Mouse (Mus musculus) neural tube, embryonic 14.5 days (tissue): ENCODE data around the gene Syne3. TPM values are rescaled to one million over a fixed set of nuclear protein-coding genes. Genes with fewer than 3 reads are reported as not detected.

ENCODE experiments used
- ATAC-seq: fragments of 200-750 bp; cut with Nextera tagmentation; 2 replicates; pipeline ENCODE4 v1.8.0; 2017; ENCODE audit warnings: low read depth, mild to moderate bottlenecking, moderate TSS enrichment, moderate library complexity
- H3K27ac ChIP-seq: fragments of 300-500 bp; sonication (generic); 2 replicates; pipeline ENCODE4 v1.5.1; 2014; ENCODE audit warnings: low read depth, mild to moderate bottlenecking, control low read depth, low read length, moderate library complexity, mixed read lengths
- H3K27me3 ChIP-seq: fragments of 300-500 bp; sonication (generic); 2 replicates; pipeline ENCODE4 v1.6.1; 2014; ENCODE audit warnings: low read length; ENCODE audit not compliant: control insufficient read depth, insufficient read depth
- H3K36me3 ChIP-seq: fragments of 300-500 bp; sonication (generic); 2 replicates; pipeline ENCODE4 v1.6.1; 2014; ENCODE audit warnings: low read length, mixed read lengths; ENCODE audit not compliant: control insufficient read depth, insufficient read depth
- H3K4me1 ChIP-seq: fragments of 300-500 bp; sonication (generic); 2 replicates; pipeline ENCODE4 v1.6.1; 2014; ENCODE audit warnings: low read length; ENCODE audit not compliant: control insufficient read depth, insufficient read depth
- H3K4me2 ChIP-seq: fragments of 300-500 bp; sonication (generic); 2 replicates; pipeline ENCODE4 v1.6.1; 2014; ENCODE audit warnings: mild to moderate bottlenecking, low read depth, low read length, control low read depth
- H3K4me3 ChIP-seq: fragments of 300-500 bp; sonication (generic); 2 replicates; pipeline ENCODE4 v1.5.1; 2014; ENCODE audit warnings: low read depth, low read length, control low read depth, mixed read lengths
- H3K9ac ChIP-seq: fragments of 300-500 bp; sonication (generic); replicated peaks from 2 replicates; pipeline ENCODE4 v1.6.1; 2014; ENCODE audit warnings: low read depth, mild to moderate bottlenecking, control low read depth, low read length, mixed read lengths
- H3K9me3 ChIP-seq: fragments of 300-500 bp; sonication (generic); 2 replicates; pipeline ENCODE4 v1.6.1; 2016; ENCODE audit warnings: low read length; ENCODE audit not compliant: control insufficient read depth
- WGBS: fragments of 180-500 bp; shearing (Covaris S2); extraction: QIAGEN DNeasy Blood & Tissue Kit; methylation state at CpG from one replicate; pipeline ENCODE4 v1.1.7; 2014; 5-methylcytosine and 5-hydroxymethylcytosine counted together
- polyA plus RNA-seq: library from polyadenylated mRNA; unstranded; fragments of >200 nt; fragmentation: Nextera tagmentation; extraction: Ambion mirVana; gene quantifications from 2 replicates; pipeline ENCODE4 v1.2.1, GENCODE M21; 2014

The Syne3 gene
- polyA plus RNA-seq, 1 experiment from 2014 or later = 0.23 TPM

DNA sequence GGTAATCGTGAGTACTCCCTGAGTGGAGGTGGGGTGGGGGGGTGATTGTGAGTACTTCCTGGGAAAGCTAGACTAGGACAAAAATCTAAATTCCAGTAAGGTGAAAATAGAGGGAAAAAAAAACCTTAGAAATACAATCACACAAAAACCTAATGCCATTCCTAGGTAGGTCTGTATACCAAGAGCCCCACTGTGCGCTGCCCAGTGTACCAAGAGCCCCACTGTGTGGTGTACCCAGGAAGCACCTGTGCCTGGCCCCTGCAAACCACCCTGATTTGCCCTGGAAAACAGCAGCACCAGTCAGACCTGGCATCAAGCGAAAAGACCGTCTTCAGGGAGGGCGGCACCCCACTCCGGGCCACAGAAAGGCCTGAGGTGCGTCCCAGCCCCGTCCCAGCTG is 74.5 kb downstream of the Syne3 start:
- Histone ChIP-seq H3K9me3 (no peaks in the 10 kb centered on the region), H3K27ac (no peak overlapping the region), H3K4me2 (no peak overlapping the region), H3K4me1 (no peaks in the 10 kb centered on the region), H3K9ac (no peak overlapping the region), H3K27me3 (no peaks in the 10 kb centered on the region), H3K36me3 (no peaks in the 10 kb centered on the region), H3K4me3 (no peak overlapping the region)
- no peak for ATAC-seq
- 80% methylated on average over 8 of the region's 8 CpGs for WGBS

DNA sequence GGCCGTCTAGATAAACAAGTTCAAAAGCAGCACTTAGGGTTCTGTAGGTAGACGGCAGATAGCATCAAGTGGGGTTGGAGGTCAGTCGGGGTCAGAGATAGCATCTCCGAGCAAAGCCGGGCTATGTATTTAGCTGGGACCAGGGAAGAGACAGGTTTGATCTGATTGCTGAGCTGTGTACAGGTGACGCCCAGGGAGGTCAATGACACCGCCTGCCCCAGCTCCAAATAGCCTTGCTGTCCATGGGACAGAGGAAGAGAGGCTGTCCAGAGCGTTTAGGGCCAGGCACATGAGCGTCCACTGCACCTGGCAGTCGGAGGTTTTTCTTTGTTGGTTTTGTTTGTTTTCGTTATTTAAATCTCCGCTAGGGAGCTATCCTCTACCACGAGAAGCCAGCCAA is 75.8 kb downstream of the Syne3 start:
- no peaks in the 10 kb centered on the region for H3K36me3 ChIP-seq
- WGBS = 89% methylated on average over 13 of the region's 13 CpGs

DNA sequence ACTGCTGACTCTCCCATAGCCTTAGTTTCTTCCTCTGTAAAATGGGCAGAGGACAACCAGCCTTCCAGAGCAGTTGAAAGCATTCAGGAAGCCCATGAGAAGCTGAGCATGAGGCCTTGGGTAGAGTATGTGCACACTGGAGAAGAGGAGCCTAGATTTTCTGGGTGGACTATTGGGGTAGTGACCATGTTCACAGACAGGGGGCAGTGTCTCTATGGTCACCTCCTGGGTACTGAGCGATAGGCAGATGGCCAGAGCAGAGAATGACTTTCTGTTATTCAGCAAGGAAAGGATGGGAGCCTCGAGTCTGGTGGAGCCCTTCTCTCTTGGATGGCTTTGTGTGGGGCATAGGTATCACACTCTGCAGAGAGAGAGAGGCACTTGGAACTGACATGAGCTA is 76.4 kb downstream of the Syne3 start:
- WGBS = 60% methylated on average over 2 of the region's 2 CpGs
- ATAC-seq = no peak
- no peaks in the 10 kb centered on the region for H3K9me3 ChIP-seq
- H3K36me3 ChIP-seq = no peaks in the 10 kb centered on the region
- no peak overlapping the region for H3K4me3 ChIP-seq
- H3K27me3 ChIP-seq = no peaks in the 10 kb centered on the region
- no peak overlapping the region for H3K27ac ChIP-seq
- no peaks in the 10 kb centered on the region for H3K4me1 ChIP-seq
- H3K4me2 ChIP-seq = no peak overlapping the region
- H3K9ac ChIP-seq = no peak overlapping the region

More for the DNA sequence above, 75.8 kb downstream of the Syne3 start:
- no peaks in the 10 kb centered on the region for H3K9me3 ChIP-seq
- H3K4me1 ChIP-seq = no peaks in the 10 kb centered on the region
- no peak overlapping the region for H3K4me3 ChIP-seq
- H3K9ac ChIP-seq = no peak overlapping the region
- H3K27ac ChIP-seq = no peak overlapping the region
- H3K4me2 ChIP-seq = no peak overlapping the region
- ATAC-seq = no peak
- H3K27me3 ChIP-seq = no peaks in the 10 kb centered on the region

DNA sequence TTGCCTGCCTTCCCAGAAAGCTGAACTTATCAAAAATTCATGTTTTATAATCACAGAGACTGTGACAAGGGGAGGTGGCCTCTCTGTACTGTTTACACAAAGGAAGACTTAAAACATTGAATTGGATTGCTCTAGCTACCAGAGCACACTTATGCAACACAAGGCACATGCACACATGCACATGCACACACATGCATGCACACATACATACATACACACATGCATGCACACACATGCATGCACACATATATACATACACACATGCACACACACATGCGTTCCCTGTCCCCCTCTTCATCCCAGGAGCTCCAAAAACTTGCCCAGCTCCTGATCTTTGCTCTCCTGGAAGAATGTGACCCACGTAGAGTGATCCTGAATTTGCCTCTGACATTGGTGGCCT is 83.8 kb downstream of the Syne3 start:
- Histone ChIP-seq H3K9me3 (no peaks in the 10 kb centered on the region), H3K36me3 (no peaks in the 10 kb centered on the region), H3K4me3 (no peak overlapping the region), H3K27ac (no peak overlapping the region), H3K27me3 (no peaks in the 10 kb centered on the region), H3K4me1 (no peaks in the 10 kb centered on the region), H3K9ac (no peak overlapping the region), H3K4me2 (no peak overlapping the region)
- 90% methylated on average over 2 of the region's 2 CpGs for WGBS
- ATAC-seq = no peak

DNA sequence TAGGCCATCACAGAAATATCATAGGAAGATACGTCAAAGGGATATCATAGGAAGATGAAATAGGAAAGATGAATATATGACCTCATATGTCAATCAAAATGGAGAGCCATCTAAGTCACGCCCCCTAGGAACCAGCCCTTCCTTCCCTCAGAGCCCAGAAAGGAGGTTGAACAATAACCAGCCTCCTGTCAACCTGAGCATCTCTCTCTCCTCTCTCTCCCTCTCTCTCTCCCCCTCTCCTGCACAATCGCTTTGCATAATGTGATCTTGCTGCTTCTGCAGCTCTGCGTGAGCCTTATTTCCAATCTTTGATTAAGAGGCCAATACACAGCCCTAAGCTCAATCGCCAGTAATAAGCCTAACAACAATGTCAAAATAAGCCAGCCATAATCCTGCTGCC is 84.6 kb downstream of the Syne3 start:
- Histone ChIP-seq H3K27me3 (no peaks in the 10 kb centered on the region), H3K4me1 (no peaks in the 10 kb centered on the region), H3K4me2 (no peak overlapping the region), H3K9me3 (no peaks in the 10 kb centered on the region), H3K36me3 (no peaks in the 10 kb centered on the region), H3K27ac (no peak overlapping the region), H3K4me3 (no peak overlapping the region), H3K9ac (no peak overlapping the region)
- ATAC-seq = no peak
- 76% methylated on average over 5 of the region's 5 CpGs for WGBS

DNA sequence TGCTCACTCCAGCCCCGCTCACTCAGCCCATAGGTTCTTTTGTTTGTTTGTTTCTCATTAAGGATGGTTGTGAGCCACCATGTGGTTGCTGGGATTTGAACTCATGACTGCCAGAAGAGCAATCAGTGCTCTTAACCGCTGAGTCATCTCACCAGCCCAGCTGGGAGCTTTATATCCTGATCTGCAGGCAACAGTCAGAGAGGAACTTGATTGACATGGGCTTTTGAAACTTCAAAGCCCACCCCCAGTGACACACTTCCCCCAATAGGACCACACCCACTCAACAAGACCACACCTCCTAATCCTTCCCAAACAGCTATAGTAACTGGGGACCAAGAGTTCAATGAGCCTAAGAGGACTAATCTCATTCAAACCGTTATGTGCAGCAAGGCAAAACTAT is 85.1 kb downstream of the Syne3 start:
- no peak for ATAC-seq
- no peaks in the 10 kb centered on the region for H3K36me3 ChIP-seq
- 84% methylated on average over 3 of the region's 3 CpGs for WGBS
- H3K27me3 ChIP-seq = no peaks in the 10 kb centered on the region
- H3K9me3 ChIP-seq = no peaks in the 10 kb centered on the region
- no peaks in the 10 kb centered on the region for H3K4me1 ChIP-seq
- no peak overlapping the region for H3K4me2 ChIP-seq
- no peak overlapping the region for H3K9ac ChIP-seq
- no peak overlapping the region for H3K4me3 ChIP-seq
- H3K27ac ChIP-seq = no peak overlapping the region

DNA sequence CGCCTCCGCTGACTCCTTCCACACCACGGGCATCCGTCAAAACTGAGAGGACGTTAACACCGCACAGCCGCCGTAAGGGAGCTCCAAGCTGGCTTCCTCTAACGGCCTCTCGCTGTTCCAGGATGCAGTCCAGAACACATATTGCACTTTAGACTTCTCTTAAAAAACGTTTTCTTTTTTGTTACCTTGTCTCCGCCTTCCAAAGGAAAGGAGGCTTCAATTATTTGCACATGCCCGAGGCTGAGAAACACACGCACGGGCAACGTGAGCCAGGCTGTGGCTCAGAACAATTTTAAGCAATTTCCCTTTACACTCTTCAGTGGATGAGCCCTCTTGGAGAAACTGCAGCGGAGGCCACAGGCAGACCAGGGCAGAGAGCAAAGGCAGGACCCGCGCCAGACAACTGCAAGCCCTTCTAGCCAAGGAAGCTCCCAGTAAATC is 85.6 kb downstream of the Syne3 start:
- Histone ChIP-seq H3K27ac (0 out of 2 replicates have a peak overlapping the region, but pooled peaks have one; percentile 10), H3K4me1 (no peaks in the 10 kb centered on the region), H3K4me2 (no peak overlapping the region), H3K36me3 (no peaks in the 10 kb centered on the region), H3K9me3 (no peaks in the 10 kb centered on the region), H3K4me3 (no peak overlapping the region), H3K9ac (no peak overlapping the region), H3K27me3 (no peaks in the 10 kb centered on the region)
- WGBS = 59% methylated on average over 19 of the region's 19 CpGs
- no peak for ATAC-seq

DNA sequence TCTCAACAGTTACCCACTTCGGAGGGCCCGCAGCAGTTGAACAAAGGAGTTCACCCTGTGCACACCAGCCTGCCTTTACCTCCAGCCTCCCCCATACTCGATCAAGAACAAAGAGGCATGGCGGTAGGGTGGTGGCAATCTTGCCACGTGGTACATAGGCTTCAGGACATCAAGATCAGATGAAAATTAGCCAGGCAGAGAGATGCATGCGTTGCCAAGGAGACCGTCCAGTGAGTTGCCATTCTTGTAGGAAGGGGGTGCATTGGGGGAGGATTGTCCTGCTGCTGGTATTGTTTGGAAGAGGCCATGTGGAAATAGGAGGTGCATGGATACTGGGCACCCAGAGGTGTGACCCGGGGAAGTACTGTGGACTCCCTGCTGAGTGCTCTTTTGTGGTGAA is 87.0 kb downstream of the Syne3 start:
- ATAC-seq = peak; percentile 62; the same call in 1 of the 2 replicates
- H3K36me3 ChIP-seq = no peaks in the 10 kb centered on the region
- H3K9ac ChIP-seq = no peak overlapping the region
- H3K27me3 ChIP-seq = no peaks in the 10 kb centered on the region
- H3K4me2 ChIP-seq = no peak overlapping the region
- H3K4me1 ChIP-seq = no peaks in the 10 kb centered on the region
- WGBS = 47% methylated on average over 8 of the region's 8 CpGs
- no peaks in the 10 kb centered on the region for H3K9me3 ChIP-seq
- H3K27ac ChIP-seq = no peak overlapping the region
- H3K4me3 ChIP-seq = no peak overlapping the region

DNA sequence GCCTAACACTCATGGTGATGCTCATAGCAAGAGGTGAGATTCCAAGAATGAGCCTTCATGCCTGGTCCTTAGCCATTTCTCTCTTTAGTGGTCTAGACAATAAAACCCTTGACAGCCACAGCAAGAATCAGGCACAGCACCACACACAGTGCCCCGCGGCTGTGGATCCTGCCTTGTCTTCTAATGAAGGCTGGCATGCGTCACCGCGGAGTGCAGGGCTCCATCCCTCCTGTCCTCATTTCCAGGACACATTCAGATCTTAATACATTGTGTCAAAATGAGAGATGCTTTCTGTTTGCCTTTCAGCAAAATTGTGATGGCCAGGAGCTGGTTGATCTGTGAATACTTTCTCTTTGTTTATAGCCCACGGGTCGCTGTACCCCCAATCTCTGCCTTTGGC is 88.5 kb downstream of the Syne3 start:
- Histone ChIP-seq H3K9me3 (no peaks in the 10 kb centered on the region), H3K4me2 (no peak overlapping the region), H3K27me3 (no peaks in the 10 kb centered on the region), H3K27ac (no peak overlapping the region), H3K4me1 (no peaks in the 10 kb centered on the region), H3K9ac (no peak overlapping the region), H3K36me3 (no peaks in the 10 kb centered on the region), H3K4me3 (no peak overlapping the region)
- no peak for ATAC-seq
- WGBS = 87% methylated on average over 7 of the region's 7 CpGs

DNA sequence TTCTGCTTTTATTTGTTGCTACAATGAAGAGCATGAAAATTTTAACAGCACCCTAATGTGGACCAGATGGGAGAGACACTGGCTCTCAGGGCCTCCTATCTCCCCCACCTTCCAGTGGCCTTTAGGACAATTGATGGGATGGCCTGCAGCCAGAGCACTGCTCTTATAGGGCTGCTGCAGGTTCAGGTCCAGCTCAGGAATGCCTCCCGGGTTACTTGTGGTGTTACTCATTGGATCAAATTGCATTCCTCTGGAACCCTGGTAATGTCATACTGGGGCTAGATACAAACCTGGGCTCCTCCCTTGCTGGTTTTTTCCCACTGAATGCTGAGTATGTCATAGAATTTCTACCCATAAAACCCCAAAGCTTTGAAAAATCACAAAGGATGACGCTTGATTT is 90.4 kb downstream of the Syne3 start:
- Histone ChIP-seq H3K9me3 (no peaks in the 10 kb centered on the region), H3K4me2 (no peak overlapping the region), H3K4me3 (no peak overlapping the region), H3K9ac (no peak overlapping the region), H3K36me3 (no peaks in the 10 kb centered on the region), H3K4me1 (no peaks in the 10 kb centered on the region), H3K27ac (no peak overlapping the region), H3K27me3 (no peaks in the 10 kb centered on the region)
- WGBS = 85% methylated on average over 2 of the region's 2 CpGs
- no peak for ATAC-seq
